Mouse (Mus musculus) heart, adult 2 months (tissue): Measurements from ENCODE around the gene Pcsk6. TPM values are rescaled to one million over a fixed set of nuclear protein-coding genes. Genes with fewer than 3 reads are reported as not detected.

ENCODE experiments used
- DNase-seq, 2 experiments: peaks; one replicate each; pipeline ENCODE4 v3.0.0; 2021
- H3K27ac ChIP-seq: fragments of 200-600 bp; 2 replicates; pipeline ENCODE4 v1.8.1; 2022
- H3K27me3 ChIP-seq: fragments of 200-500 bp; 2 replicates; pipeline ENCODE4 v1.6.1; 2012; ENCODE audit warnings: mild to moderate bottlenecking, low read length, inconsistent platforms, mixed read lengths; ENCODE audit not compliant: control insufficient read depth, insufficient read depth
- H3K36me3 ChIP-seq: fragments of 200-500 bp; 2 replicates; pipeline ENCODE4 v1.6.1; 2012; ENCODE audit warnings: low read length, inconsistent platforms; ENCODE audit not compliant: control insufficient read depth, insufficient read depth
- H3K4me1 ChIP-seq: fragments of 200-500 bp; 2 replicates; pipeline ENCODE4 v1.6.1; 2011; ENCODE audit warnings: low read length; ENCODE audit not compliant: control insufficient read depth, insufficient read depth
- H3K4me3 ChIP-seq: fragments of 200-600 bp; 2 replicates; pipeline ENCODE4 v1.8.1; 2022
- H3K79me2 ChIP-seq: fragments of 200-500 bp; replicated peaks from 2 replicates; pipeline ENCODE4 v1.6.1; 2012; ENCODE audit warnings: mild to moderate bottlenecking, inconsistent platforms, low read length, moderate library complexity, mixed read lengths; ENCODE audit not compliant: control insufficient read depth, insufficient read depth
- H3K9ac ChIP-seq: fragments of 200-500 bp; 2 replicates; pipeline ENCODE4 v1.6.1; 2012; ENCODE audit warnings: low read depth, mild to moderate bottlenecking, control low read depth, inconsistent platforms, low read length, mixed read lengths
- CTCF ChIP-seq: fragments of 200-600 bp; IDR thresholded peaks from 2 replicates; pipeline ENCODE4 v1.8.1; 2022; ENCODE audit warnings: antibody characterized with exemption, mild to moderate bottlenecking, moderate library complexity
- EP300 ChIP-seq: fragments of 200-500 bp; IDR thresholded peaks from 2 replicates; pipeline ENCODE4 v1.6.1; 2011; ENCODE audit warnings: low read depth, low read length, control low read depth; ENCODE audit not compliant: insufficient read depth
- POLR2A ChIP-seq: fragments of 200-500 bp; IDR thresholded peaks from 2 replicates; pipeline ENCODE4 v1.6.1; 2011; ENCODE audit warnings: mild to moderate bottlenecking, low read depth, low read length, control low read depth; ENCODE audit not compliant: insufficient read depth
- WGBS: fragments of 180-500 bp; shearing (Covaris S2); methylation state at CpG from one replicate; pipeline ENCODE4 v1.1.7; 2018; 5-methylcytosine and 5-hydroxymethylcytosine counted together
- intact Hi-C: fragments of 180-260 bp; cut with DNase I; formaldehyde crosslinking; loops from one replicate; pipeline ENCODE4 v1.15.1; 2025
- polyA plus RNA-seq: library from polyadenylated mRNA; depleted of rRNA; stranded (reverse); fragments of >200 nt; gene quantifications from 2 replicates; pipeline ENCODE4 v1.2.3, GENCODE M21; 2012
- total RNA-seq, 2 experiments: library from RNA; stranded (reverse); gene quantifications; 2 replicates each; pipeline ENCODE4 v1.2.3; 2021

Pcsk6 gene
- total and polyA plus RNA-seq, 3 experiments = 27.9 to 44.0 (median 36.0) TPM

DNA sequence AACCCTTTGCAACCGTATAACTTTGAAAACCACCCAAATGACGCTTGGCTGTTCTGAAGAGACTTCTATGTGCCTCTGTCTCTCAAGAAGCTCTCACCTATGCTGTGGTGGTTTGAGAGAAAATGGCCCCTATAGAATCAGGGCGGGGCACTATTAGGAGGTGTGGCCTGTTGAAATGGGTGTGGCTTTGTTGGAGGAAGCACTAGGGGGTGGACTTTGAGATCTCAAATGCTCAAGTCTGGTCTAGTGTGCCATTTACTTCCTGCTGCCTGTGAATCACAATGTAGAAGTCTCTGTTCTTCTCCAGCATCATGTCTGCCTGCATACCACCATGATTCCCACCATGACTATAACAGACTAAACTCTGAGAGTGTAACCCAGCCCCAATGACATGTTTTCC lies 21.8 kb upstream of the Pcsk6 start:
- H3K79me2 ChIP-seq = no peaks in the 10 kb centered on the region
- DNase-seq = no peak
- H3K36me3 ChIP-seq = no peaks in the 10 kb centered on the region
- intact Hi-C loops = loop anchor here (10.0 kb wide), 1 partner anchor 135 kb away; no protein-coding TSS in a partner anchor
- no peaks in the 10 kb centered on the region for H3K27me3 ChIP-seq
- H3K27ac ChIP-seq = no peak overlapping the region
- TF ChIP-seq EP300 = no peak
- TF ChIP-seq CTCF = no peak
- no peak for TF ChIP-seq POLR2A
- H3K4me1 ChIP-seq = no peaks in the 10 kb centered on the region; the same call in 1 of the 2 replicates
- H3K9ac ChIP-seq = no peak overlapping the region
- 95% methylated on average over 3 of the region's 3 CpGs for WGBS
- H3K4me3 ChIP-seq = no peak overlapping the region

DNA sequence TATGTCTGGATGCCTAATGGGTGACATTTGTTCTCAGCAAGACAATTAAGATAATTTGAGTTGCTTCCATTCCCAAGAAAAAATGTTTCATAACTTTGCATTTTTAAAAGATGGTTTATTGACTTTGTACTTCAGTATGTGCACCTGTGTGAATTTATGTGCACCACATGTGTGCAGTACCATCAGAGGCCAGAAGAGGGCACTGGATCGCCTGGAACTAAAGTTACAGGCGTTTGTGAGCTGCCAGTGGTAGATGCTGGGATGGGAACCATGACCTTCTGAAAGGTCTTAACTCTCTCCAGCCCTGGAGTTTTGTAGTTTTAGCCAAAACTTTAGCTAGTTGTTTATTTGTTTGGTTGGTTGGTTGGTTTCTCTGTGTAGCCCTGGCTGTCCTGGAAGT lies 18.3 kb upstream of the Pcsk6 start:
- Histone ChIP-seq H3K27ac (no peak overlapping the region), H3K36me3 (no peaks in the 10 kb centered on the region), H3K4me1 (no peaks in the 10 kb centered on the region), H3K4me3 (no peak overlapping the region), H3K79me2 (no peaks in the 10 kb centered on the region), H3K27me3 (no peaks in the 10 kb centered on the region), H3K9ac (no peak overlapping the region)
- 44% methylated on average over 2 of the region's 2 CpGs for WGBS
- intact Hi-C loops = no loop called here
- TF ChIP-seq CTCF = peak; percentile 39
- TF ChIP-seq POLR2A = no peak
- no peak for TF ChIP-seq EP300
- DNase-seq = no peak

DNA sequence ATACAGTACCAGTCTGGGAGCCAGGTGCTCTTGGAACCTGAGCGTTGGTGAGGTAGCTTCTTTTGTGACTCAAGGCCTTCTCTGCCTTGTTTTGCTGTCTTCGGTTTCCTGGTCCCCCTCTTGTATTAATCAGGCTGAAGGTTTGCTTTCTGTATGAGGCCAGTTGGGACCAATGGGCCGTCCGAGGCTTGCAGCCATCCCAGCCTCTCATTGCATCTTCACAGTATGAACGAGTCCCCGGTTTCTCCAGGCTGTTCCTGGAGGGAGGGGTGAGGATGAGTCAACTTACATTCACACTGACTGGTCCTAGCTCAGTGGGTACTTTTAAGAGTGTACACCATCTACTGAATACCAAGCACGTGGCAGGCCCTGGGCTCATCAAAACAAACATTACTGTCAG lies 553 bp upstream of the Pcsk6 start:
- intact Hi-C loops = loop anchor here (5.0 to 10.0 kb wide), 4 partner anchors 41 to 196 kb away; partner anchors contain the start of gene Snrpa1
- H3K27me3 ChIP-seq = peaks cover 6% of the 10 kb centered on the region; the same call in 1 of the 2 replicates
- H3K4me1 ChIP-seq = peaks cover 2% of the 10 kb centered on the region
- no peaks in the 10 kb centered on the region for H3K36me3 ChIP-seq
- H3K79me2 ChIP-seq = no peaks in the 10 kb centered on the region
- no peak overlapping the region for H3K9ac ChIP-seq
- no peak overlapping the region for H3K27ac ChIP-seq
- 69% methylated on average over 7 of the region's 7 CpGs for WGBS
- no peak overlapping the region for H3K4me3 ChIP-seq
- no peak for TF ChIP-seq POLR2A
- no peak for DNase-seq

DNA sequence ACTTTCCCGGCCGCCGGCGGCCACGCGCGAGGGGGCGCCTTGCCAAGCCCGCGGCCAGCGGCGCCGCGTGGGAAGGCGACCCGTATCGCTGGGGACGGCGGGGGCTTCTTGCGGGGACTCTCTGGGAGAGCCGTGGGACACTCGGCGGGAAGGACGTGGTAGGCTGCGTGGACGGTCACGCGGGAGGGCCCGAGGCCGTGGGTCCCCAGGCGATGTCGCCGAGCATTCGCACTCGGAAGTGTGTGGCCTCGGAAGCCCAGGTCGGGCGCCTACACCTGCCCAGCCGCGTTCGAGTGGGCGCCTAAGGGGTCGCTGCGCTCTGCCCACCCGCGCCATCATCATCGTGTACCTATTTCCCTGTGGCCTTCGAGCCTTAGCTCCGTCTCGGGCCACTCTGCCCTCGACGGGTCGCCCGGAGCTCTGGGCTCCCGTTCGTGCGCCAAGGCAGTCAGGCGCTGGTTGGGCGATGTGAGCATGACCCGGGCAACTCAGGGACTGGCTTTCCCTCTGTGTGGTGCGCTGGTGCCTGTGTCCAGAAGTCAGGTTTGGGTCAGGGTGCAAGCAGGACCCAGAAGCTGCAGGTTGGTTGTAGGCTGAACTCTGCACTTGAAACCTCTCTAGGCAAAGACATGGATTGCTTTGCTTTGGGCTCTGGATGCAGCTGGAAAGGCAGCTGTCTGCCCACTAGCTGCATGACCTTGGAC lies 1.1 kb downstream of the Pcsk6 start:
- no peaks in the 10 kb centered on the region for H3K36me3 ChIP-seq
- intact Hi-C loops = loop anchor here (5.0 to 10.0 kb wide), 4 partner anchors 40 to 195 kb away; partner anchors contain the start of gene Snrpa1
- H3K27ac ChIP-seq = peak overlapping the region; percentile 51
- WGBS = 4% methylated on average over 61 of the region's 61 CpGs
- H3K9ac ChIP-seq = peak overlapping the region; percentile 71
- peaks cover 6% of the 10 kb centered on the region; the same call in 1 of the 2 replicates for H3K27me3 ChIP-seq
- H3K79me2 ChIP-seq = no peaks in the 10 kb centered on the region
- TF ChIP-seq POLR2A = no peak
- no peak for TF ChIP-seq EP300
- no peak for TF ChIP-seq CTCF
- peak in 1 of 2 experiments; percentile 46 for DNase-seq
- H3K4me1 ChIP-seq = peaks cover 2% of the 10 kb centered on the region
- peak overlapping the region; percentile 57 for H3K4me3 ChIP-seq

DNA sequence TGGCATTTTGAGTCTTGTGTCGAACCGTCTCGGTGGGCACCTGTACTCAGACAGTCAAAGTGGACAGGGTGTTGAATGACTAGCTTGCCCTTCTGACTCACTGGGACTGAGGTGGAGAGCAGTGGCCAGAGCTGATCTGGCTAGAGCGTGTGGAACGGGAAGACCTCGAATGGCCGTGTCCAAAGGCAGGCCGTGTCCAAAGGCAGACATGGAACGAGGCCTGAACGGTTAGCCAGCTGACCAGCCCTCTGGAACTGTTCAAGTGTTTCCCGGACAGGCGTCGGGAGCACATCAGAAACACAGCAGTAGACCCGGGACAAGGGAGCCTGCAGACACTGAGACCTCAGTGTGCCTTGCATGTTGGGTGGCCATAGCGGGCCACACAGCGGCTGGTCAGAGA lies 7.6 kb downstream of the Pcsk6 start:
- 74% methylated on average over 16 of the region's 16 CpGs for WGBS
- no peaks in the 10 kb centered on the region for H3K27me3 ChIP-seq
- peak; percentile 45 to 57 for DNase-seq
- no peaks in the 10 kb centered on the region for H3K36me3 ChIP-seq
- TF ChIP-seq POLR2A (no peak), EP300 (no peak), CTCF (no peak)
- no peak overlapping the region for H3K9ac ChIP-seq
- intact Hi-C loops = loop anchor here (10.0 kb wide), 1 partner anchor 164 kb away; no protein-coding TSS in a partner anchor
- no peaks in the 10 kb centered on the region for H3K79me2 ChIP-seq
- H3K4me3 ChIP-seq = no peak overlapping the region
- peaks cover 1% of the 10 kb centered on the region; the same call in 1 of the 2 replicates for H3K4me1 ChIP-seq
- H3K27ac ChIP-seq = peak overlapping the region; percentile 26; the same call in 1 of the 2 replicates

DNA sequence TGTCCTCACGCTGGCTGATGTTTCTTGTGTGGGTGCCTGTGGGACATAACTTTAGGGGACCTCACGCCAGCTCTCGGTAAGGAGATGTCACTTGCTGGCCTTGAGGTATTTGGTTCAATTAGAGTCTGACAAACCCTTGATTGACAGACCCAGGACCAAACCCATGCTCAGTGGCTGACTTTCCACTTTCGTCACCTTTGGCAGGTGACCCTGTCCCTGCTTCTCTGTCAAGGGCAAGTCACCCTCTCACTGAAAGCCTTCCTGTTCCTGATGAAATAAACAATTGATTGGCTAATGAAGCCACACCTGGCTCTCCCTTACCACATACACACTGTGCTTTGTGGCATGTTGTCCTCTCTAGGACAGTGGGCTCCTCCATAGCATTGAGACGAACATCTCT lies 8.3 kb downstream of the Pcsk6 start:
- no peak overlapping the region for H3K4me3 ChIP-seq
- intact Hi-C loops = loop anchor here (10.0 kb wide), 1 partner anchor 165 kb away; no protein-coding TSS in a partner anchor
- no peaks in the 10 kb centered on the region for H3K36me3 ChIP-seq
- DNase-seq = no peak
- no peak overlapping the region; the same call in 1 of the 2 replicates for H3K27ac ChIP-seq
- peaks cover 1% of the 10 kb centered on the region; the same call in 1 of the 2 replicates for H3K4me1 ChIP-seq
- no peaks in the 10 kb centered on the region for H3K27me3 ChIP-seq
- TF ChIP-seq EP300 = no peak
- TF ChIP-seq POLR2A = no peak
- no peak for TF ChIP-seq CTCF
- H3K9ac ChIP-seq = no peak overlapping the region
- 83% methylated on average over 5 of the region's 5 CpGs for WGBS
- H3K79me2 ChIP-seq = no peaks in the 10 kb centered on the region
